Mouse (Mus musculus) ZHBTc4 (cell line): ENCODE data around the gene Mras.

Experiments used
- DNase-seq: peaks from one replicate; pipeline ENCODE4 v3.0.0-alpha.2; 2011; ENCODE audit warnings: low read depth, low spot score

The Mras gene

GRCm38 (mm10) chr9:99437031-99437764 lies at the start of gene Mras:
Gene Mras, minus strand, starts transcription at chr9:99437381.
- peak; percentile 71 for DNase-seq

GRCm38 (mm10) chr9:99485144-99485543 lies 48.0 kb upstream of the Mras start:
- DNase-seq, result no peak

- DNase-seq, result no peak
Measured at GRCm38 (mm10) chr9:99484632-99485031, 47.5 kb upstream of the Mras start.

GRCm38 (mm10) chr9:99483191-99483590 lies 46.0 kb upstream of the Mras start:
- peak; percentile 57 for DNase-seq

GRCm38 (mm10) chr9:99480764-99481163 lies 43.6 kb upstream of the Mras start:
- DNase-seq, result no peak

- no peak for DNase-seq
Measured at GRCm38 (mm10) chr9:99479181-99479711, 42.1 kb upstream of the Mras start.

- DNase-seq, result no peak
Measured at GRCm38 (mm10) chr9:99471334-99471733, 34.2 kb upstream of the Mras start.

GRCm38 (mm10) chr9:99470347-99471092 lies 33.3 kb upstream of the Mras start:
- DNase-seq, result peak; percentile 23

- DNase-seq, result peak; percentile 69
Measured at GRCm38 (mm10) chr9:99469681-99470273, 32.6 kb upstream of the Mras start.

GRCm38 (mm10) chr9:99468572-99468971 lies 31.4 kb upstream of the Mras start:
- no peak for DNase-seq

GRCm38 (mm10) chr9:99464876-99465275 lies 27.7 kb upstream of the Mras start:
- DNase-seq, result no peak

GRCm38 (mm10) chr9:99459730-99460129 lies 22.5 kb upstream of the Mras start:
- DNase-seq, result no peak

GRCm38 (mm10) chr9:99458529-99459208 lies 21.5 kb upstream of the Mras start:
- peak; percentile 87 for DNase-seq

- DNase-seq, result no peak
Measured at GRCm38 (mm10) chr9:99454211-99454610, 17.0 kb upstream of the Mras start.

- DNase-seq, result peak; percentile 76
Measured at GRCm38 (mm10) chr9:99451161-99451560, 14.0 kb upstream of the Mras start, which contains the start of gene Nme9. Gene Nme9, plus strand, starts transcription at chr9:99451475.

GRCm38 (mm10) chr9:99449886-99450647 lies 12.9 kb upstream of the Mras start:
- peak; percentile 85 for DNase-seq

GRCm38 (mm10) chr9:99447323-99447722 lies 10.1 kb upstream of the Mras start:
- no peak for DNase-seq

- no peak for DNase-seq
Measured at GRCm38 (mm10) chr9:99446259-99446658, 9.1 kb upstream of the Mras start.

GRCm38 (mm10) chr9:99444590-99445178 lies 7.5 kb upstream of the Mras start:
- DNase-seq, result peak; percentile 85

- no peak for DNase-seq
Measured at GRCm38 (mm10) chr9:99441647-99442433, 4.7 kb upstream of the Mras start.
